Mouse (Mus musculus): Measurements from ENCODE around the gene Slc35b1.

The Slc35b1 gene

DNA sequence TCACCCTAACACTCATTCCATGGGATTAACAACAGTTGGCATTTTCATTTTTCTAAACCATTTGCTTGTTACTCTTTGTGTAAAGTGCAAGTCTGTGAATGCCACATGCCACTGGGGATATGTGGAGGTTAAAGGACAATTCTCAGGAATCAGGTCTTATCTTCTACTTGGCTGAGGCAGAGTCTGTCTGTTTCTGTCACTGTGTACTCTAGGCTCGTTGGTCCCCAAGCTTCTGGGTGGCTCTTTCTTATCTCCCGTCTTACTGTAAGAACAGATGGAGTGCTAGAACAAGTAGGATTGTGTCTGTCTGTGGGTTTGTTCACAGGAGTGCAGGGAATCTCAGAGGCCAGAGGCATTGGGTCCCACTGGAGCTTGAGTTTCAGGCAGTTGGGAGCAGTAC, 46.9 kb downstream of the Slc35b1 start:
- no peak for DNase-seq (ENCODE audit: low spot score in 2 of 2)

- DNase-seq (ENCODE audit: low spot score in 2 of 2), result no peak
These were observed 47.7 kb downstream of the Slc35b1 start for GRCm38 (mm10) chr11:95432194-95432593.

Data from frontal cortex, postnatal 14 days (tissue).